Mouse (Mus musculus) lung, postnatal 0 days (tissue): ENCODE measurements around the gene 4930426L09Rik. TPM values are rescaled to one million over a fixed set of nuclear protein-coding genes. Genes with fewer than 3 reads are reported as not detected.

Source experiments
- ATAC-seq: fragments of 200-750 bp; cut with Nextera tagmentation; 2 replicates; pipeline ENCODE4 v1.8.0; 2017; ENCODE audit warnings: moderate library complexity
- DNase-seq: peaks from one replicate; pipeline ENCODE4 v3.0.0-alpha.2; 2016; ENCODE audit warnings: low spot score
- H3K27ac ChIP-seq: fragments of 300-500 bp; sonication (generic); 2 replicates; pipeline ENCODE4 v1.5.1; 2014; ENCODE audit warnings: antibody characterized with exemption, mild to moderate bottlenecking, low read length, mixed read lengths
- H3K27me3 ChIP-seq: fragments of 300-500 bp; sonication (generic); replicated peaks from 2 replicates; pipeline ENCODE4 v1.6.1; 2014; ENCODE audit warnings: low read length, mixed read lengths; ENCODE audit not compliant: insufficient read depth
- H3K36me3 ChIP-seq: fragments of 300-500 bp; sonication (generic); 2 replicates; pipeline ENCODE4 v1.6.1; 2014; ENCODE audit warnings: low read length, mixed read lengths; ENCODE audit not compliant: insufficient read depth
- H3K4me1 ChIP-seq: fragments of 300-500 bp; sonication (generic); 2 replicates; pipeline ENCODE4 v1.6.1; 2014; ENCODE audit warnings: antibody characterized with exemption, low read depth, low read length, mixed read lengths; ENCODE audit not compliant: insufficient read depth
- H3K4me2 ChIP-seq: fragments of 300-500 bp; sonication (generic); replicated peaks from 2 replicates; pipeline ENCODE4 v1.6.1; 2014; ENCODE audit warnings: low read depth, mild to moderate bottlenecking, low read length, moderate library complexity, mixed read lengths
- H3K4me3 ChIP-seq: fragments of 300-500 bp; sonication (generic); 2 replicates; pipeline ENCODE4 v1.5.1; 2014; ENCODE audit warnings: low read depth, low read length
- H3K9ac ChIP-seq: fragments of 300-500 bp; sonication (generic); replicated peaks from 2 replicates; pipeline ENCODE4 v1.6.1; 2014; ENCODE audit warnings: low read depth, mild to moderate bottlenecking
- H3K9me3 ChIP-seq: fragments of 300-500 bp; sonication (generic); 2 replicates; pipeline ENCODE4 v1.6.1; 2016; ENCODE audit warnings: low read length, mixed read lengths
- CTCF ChIP-seq: IDR thresholded peaks from 2 replicates; pipeline ENCODE4 v1.5.1; 2016; ENCODE audit warnings: antibody characterized with exemption, mild to moderate bottlenecking
- EP300 ChIP-seq: IDR thresholded peaks from 2 replicates; pipeline ENCODE4 v1.6.1; 2016; ENCODE audit warnings: antibody characterized with exemption, mild to moderate bottlenecking, control low read depth
- WGBS: fragments of 180-500 bp; shearing (Covaris S2); extraction: QIAGEN DNeasy Blood & Tissue Kit; methylation state at CpG from one replicate; pipeline ENCODE4 v1.1.7; 2014; 5-methylcytosine and 5-hydroxymethylcytosine counted together
- polyA plus RNA-seq: library from polyadenylated mRNA; unstranded; fragments of >200 nt; fragmentation: Nextera tagmentation; extraction: Ambion mirVana; gene quantifications from 2 replicates; pipeline ENCODE4 v1.2.1, GENCODE M21; 2015

4930426L09Rik gene
- polyA plus RNA-seq, 1 experiment from 2014 or later: 0.55 TPM

GRCm38 (mm10) chr2:18984095-18984847, 13.9 kb upstream of the 4930426L09Rik start:
- Histone ChIP-seq H3K9me3 (no peaks in the 10 kb centered on the region), H3K4me2 (no peak overlapping the region), H3K27me3 (no peaks in the 10 kb centered on the region), H3K4me1 (no peaks in the 10 kb centered on the region), H3K27ac (no peak overlapping the region), H3K36me3 (no peaks in the 10 kb centered on the region), H3K9ac (no peak overlapping the region), H3K4me3 (no peak overlapping the region)
- TF ChIP-seq EP300 (no peak), CTCF (no peak)
- ATAC-seq: 0 out of 2 replicates have a peak, but pooled peaks have one; percentile 30
- no peak for DNase-seq
- WGBS: 84% methylated on average over 15 of the region's 15 CpGs

- H3K27me3 ChIP-seq: no peaks in the 10 kb centered on the region
- 70% methylated on average over 3 of the region's 3 CpGs for WGBS
- no peak for ATAC-seq
- H3K4me1 ChIP-seq: no peaks in the 10 kb centered on the region
- H3K4me2 ChIP-seq: no peak overlapping the region
- H3K27ac ChIP-seq: no peak overlapping the region
- DNase-seq: no peak
- no peak overlapping the region for H3K9ac ChIP-seq
- no peaks in the 10 kb centered on the region for H3K9me3 ChIP-seq
- TF ChIP-seq EP300 (no peak), CTCF (no peak)
- H3K4me3 ChIP-seq: no peak overlapping the region
- H3K36me3 ChIP-seq: no peaks in the 10 kb centered on the region
Observed at GRCm38 (mm10) chr2:18985506-18985905, 12.6 kb upstream of the 4930426L09Rik start.

GRCm38 (mm10) chr2:18988885-18989284, 9.3 kb upstream of the 4930426L09Rik start:
- no peak overlapping the region for H3K4me3 ChIP-seq
- H3K36me3 ChIP-seq: no peaks in the 10 kb centered on the region
- no peak overlapping the region for H3K4me2 ChIP-seq
- no peak for ATAC-seq
- peak; percentile 16 for DNase-seq
- H3K9ac ChIP-seq: no peak overlapping the region
- WGBS: 84% methylated on average over 3 of the region's 3 CpGs
- peaks cover 8% of the 10 kb centered on the region; the same call in 1 of the 2 replicates for H3K9me3 ChIP-seq
- no peaks in the 10 kb centered on the region for H3K27me3 ChIP-seq
- no peaks in the 10 kb centered on the region for H3K4me1 ChIP-seq
- H3K27ac ChIP-seq: no peak overlapping the region
- TF ChIP-seq EP300: no peak
- no peak for TF ChIP-seq CTCF

GRCm38 (mm10) chr2:18992512-18993510, 5.3 kb upstream of the 4930426L09Rik start:
- Histone ChIP-seq H3K4me1 (peaks cover 5% of the 10 kb centered on the region; the same call in 1 of the 2 replicates), H3K27ac (no peak overlapping the region), H3K27me3 (no peaks in the 10 kb centered on the region; the same call in 1 of the 2 replicates), H3K36me3 (no peaks in the 10 kb centered on the region), H3K9ac (no peak overlapping the region), H3K4me2 (no peak overlapping the region), H3K4me3 (no peak overlapping the region), H3K9me3 (peaks cover 8% of the 10 kb centered on the region; the same call in 1 of the 2 replicates)
- ATAC-seq (peak; percentile 25; the same call in 1 of the 2 replicates), DNase-seq (no peak)
- WGBS: 62% methylated on average over 7 of the region's 7 CpGs
- TF ChIP-seq CTCF (no peak), EP300 (no peak)

GRCm38 (mm10) chr2:18996451-18997211, 1.5 kb upstream of the 4930426L09Rik start:
- H3K4me1 ChIP-seq: peaks cover 5% of the 10 kb centered on the region; the same call in 1 of the 2 replicates
- H3K4me3 ChIP-seq: peak overlapping the region; percentile 80
- no peak for TF ChIP-seq EP300
- no peak for TF ChIP-seq CTCF
- no peak overlapping the region for H3K27ac ChIP-seq
- peak overlapping the region; percentile 95 for H3K4me2 ChIP-seq
- H3K9ac ChIP-seq: peak overlapping the region; percentile 65; the same call in 1 of the 2 replicates
- 1% methylated on average over 25 of the region's 25 CpGs for WGBS
- no peak for ATAC-seq
- H3K9me3 ChIP-seq: 0 out of 2 replicates have a peak, but pooled peaks cover 3% of the 10 kb centered on the region
- no peaks in the 10 kb centered on the region; the same call in none of the 2 replicates for H3K27me3 ChIP-seq
- no peaks in the 10 kb centered on the region for H3K36me3 ChIP-seq
- peak; percentile 23 for DNase-seq
